Mouse (Mus musculus): ENCODE measurements around the gene Rora.

GRCm38 (mm10) chr9:68815877-68816276 lies 162.3 kb downstream of the Rora start:
- no peak for TF ChIP-seq CTCF (IDR thresholded peaks at IDR 0.05; ENCODE audit: low read depth, low read length)
- TF ChIP-seq POLR2A (IDR thresholded peaks at IDR 0.05; ENCODE audit: borderline replicate concordance, low read depth, low read length) = no peak
